In genomic region chr15:6400115-6400514, GRCm38 (mm10) we compare ENCODE assay signal across 15 mouse cellular contexts. TPM values are rescaled to one million over a fixed set of nuclear protein-coding genes. Genes with fewer than 3 reads are reported as not detected.
"Had no signal": no experiment of that assay in that cellular context is flagged by ENCODE, and none has a peak within 500 bp of the region (broad histone marks: within the 10 kb centered on the region; RNA-seq: fewer than 3 reads in every experiment).

No protein-coding gene starts in this region.

- DNase-seq: lung, adult 18-20 months; lung, embryonic 14.5 days; lung, postnatal 10 days; lung, postnatal 4 days; midbrain, embryonic 14.5 days; retina, postnatal 1 day; right cerebral cortex, adult 18-20 months; right cerebral cortex, postnatal 25 days; right cerebral cortex, postnatal 4 days; spleen, adult 18-20 months; thymus, adult 2 months; thymus, postnatal 25 days; thymus, postnatal 4 days had no signal

RNA-seq across cellular contexts. Expression of gene C9, which starts 45.0 kb away (rescaled TPM):
- total RNA-seq: megakaryocyte, adult 5-6 weeks; megakaryocyte-erythroid progenitor cell, adult 5-6 weeks had no signal
